In genomic region chr11:102087081-102087751, GRCm38 (mm10) we compare ENCODE assay signal across 8 mouse cellular contexts. TPM values are rescaled to one million over a fixed set of nuclear protein-coding genes. Genes with fewer than 3 reads are reported as not detected.
DNase-seq lines count a peak whose midpoint lies in the region; ATAC-seq lines count a peak whose summit lies in the region.

No protein-coding gene starts in this region.

- H3K4me2 ChIP-seq in hindbrain, embryonic 11.5 days (replicated peaks; ENCODE audit: low read depth, low read length) = peak overlapping the region; percentile 86
- H3K4me2 ChIP-seq in lung, embryonic 16.5 days (ENCODE audit: low read depth, low read length) = peak overlapping the region; percentile 94

- H3K27me3 ChIP-seq in hindbrain, embryonic 11.5 days (ENCODE audit: control insufficient read depth, insufficient read depth, low read length) = 0 out of 2 replicates have a peak, but pooled peaks cover 2% of the 10 kb centered on the region
- no peaks in the 10 kb centered on the region for H3K27me3 ChIP-seq in lung, embryonic 16.5 days (ENCODE audit: control insufficient read depth, insufficient read depth, low read depth, low read length)

- H3K27ac ChIP-seq in hindbrain, embryonic 11.5 days (ENCODE audit: low read depth, low read length) = peak overlapping the region; percentile 88
- peak overlapping the region; percentile 85 for H3K27ac ChIP-seq in lung, embryonic 16.5 days (ENCODE audit: low read length)

- no peaks in the 10 kb centered on the region for H3K36me3 ChIP-seq in hindbrain, embryonic 11.5 days (ENCODE audit: control insufficient read depth, insufficient read depth, low read length)
- no peaks in the 10 kb centered on the region for H3K36me3 ChIP-seq in lung, embryonic 16.5 days (ENCODE audit: control insufficient read depth, insufficient read depth, low read length)

- ATAC-seq in frontal cortex, adult (ENCODE audit: low TSS enrichment) = peak; percentile 43
- peak; percentile 85 for ATAC-seq in hindbrain, embryonic 11.5 days (ENCODE audit: low FRiP score)
- peak; percentile 79 for ATAC-seq in lung, embryonic 16.5 days (ENCODE audit: low read depth)

- peak overlapping the region; percentile 62 for H3K9ac ChIP-seq in hindbrain, embryonic 11.5 days (ENCODE audit: low read depth, low read length)
- peak overlapping the region; percentile 68 for H3K9ac ChIP-seq in lung, embryonic 16.5 days (ENCODE audit: low read length)

- H3K4me3 ChIP-seq in hindbrain, embryonic 11.5 days (ENCODE audit: low read depth, low read length) = peak overlapping the region; percentile 65
- H3K4me3 ChIP-seq in lung, embryonic 16.5 days (ENCODE audit: low read length) = peak overlapping the region; percentile 57

- WGBS in hindbrain, embryonic 11.5 days = under 1% methylated on average over 39 of the region's 39 CpGs
- WGBS in lung, embryonic 16.5 days = 0% methylated on average over 39 of the region's 39 CpGs

- H3K9me3 ChIP-seq in hindbrain, embryonic 11.5 days (ENCODE audit: control insufficient read depth, low read length) = no peaks in the 10 kb centered on the region
- no peaks in the 10 kb centered on the region for H3K9me3 ChIP-seq in lung, embryonic 16.5 days (ENCODE audit: control insufficient read depth, low read length)

- peaks cover 17% of the 10 kb centered on the region for H3K4me1 ChIP-seq in hindbrain, embryonic 11.5 days (replicated peaks; ENCODE audit: control insufficient read depth, insufficient read depth, low read length)
- peaks cover 14% of the 10 kb centered on the region for H3K4me1 ChIP-seq in lung, embryonic 16.5 days (replicated peaks; ENCODE audit: control insufficient read depth, insufficient read depth, low read length)

- peak; percentile 94 for DNase-seq in Muller cell, postnatal 12 days (ENCODE audit: inconsistent ontology term)
- peak; percentile 80 for DNase-seq in cerebellum, adult 9-11 months
- peak; percentile 96 for DNase-seq in hindbrain, embryonic 11.5 days (ENCODE audit: low spot score)
- peak; percentile 84 to 89 for DNase-seq in layer of hippocampus, postnatal 10 days (ENCODE audit: low spot score in 2 of 2)
- peak; percentile 41 for DNase-seq in ovary, postnatal 10 days (ENCODE audit: low spot score)
- peak; percentile 10 to 31 for DNase-seq in thymus, postnatal 10 days (ENCODE audit: low spot score in 2 of 2)

RNA-seq across cellular contexts. Expression of gene Mpp2, which starts 1.1 kb away (rescaled TPM):
- polyA plus RNA-seq in hindbrain, embryonic 11.5 days (2014; fragmentation: Nextera tagmentation; extraction: Ambion mirVana) = 9.8 and 11.7 TPM in 2 replicates
- 100 to 1,000 TPM; 103 to 110 TPM for total RNA-seq in layer of hippocampus, postnatal 10 days (2021)
- polyA plus RNA-seq in lung, embryonic 16.5 days (2015; fragmentation: Nextera tagmentation; extraction: Ambion mirVana) = 6.1 and 6.4 TPM in 2 replicates

RNA-seq across cellular contexts. Expression of gene Ppy, which starts 13.9 kb away (rescaled TPM):
- polyA plus RNA-seq in hindbrain, embryonic 11.5 days (2014; fragmentation: Nextera tagmentation; extraction: Ambion mirVana) = not detected in 2 replicates
- not detected for total RNA-seq in layer of hippocampus, postnatal 10 days (2021)
- not detected in 2 replicates for polyA plus RNA-seq in lung, embryonic 16.5 days (2015; fragmentation: Nextera tagmentation; extraction: Ambion mirVana)

RNA-seq across cellular contexts. Expression of gene Pyy, which starts 20.4 kb away (rescaled TPM):
- 1.7 and 2.7 TPM in 2 replicates for polyA plus RNA-seq in hindbrain, embryonic 11.5 days (2014; fragmentation: Nextera tagmentation; extraction: Ambion mirVana)
- not detected for total RNA-seq in layer of hippocampus, postnatal 10 days (2021)
- not detected in 2 replicates for polyA plus RNA-seq in lung, embryonic 16.5 days (2015; fragmentation: Nextera tagmentation; extraction: Ambion mirVana)

RNA-seq across cellular contexts. Expression of gene Cd300lg, which starts 45.9 kb away (rescaled TPM):
- polyA plus RNA-seq in hindbrain, embryonic 11.5 days (2014; fragmentation: Nextera tagmentation; extraction: Ambion mirVana) = 0.09 and 0.13 TPM in 2 replicates
- total RNA-seq in layer of hippocampus, postnatal 10 days (2021) = under 1 TPM in 1 of 2 experiments, not detected in 1; 0.14 TPM
- polyA plus RNA-seq in lung, embryonic 16.5 days (2015; fragmentation: Nextera tagmentation; extraction: Ambion mirVana) = 0.74 and 1.1 TPM in 2 replicates

RNA-seq across cellular contexts. Expression of gene Nags, which starts 58.1 kb away (rescaled TPM):
- polyA plus RNA-seq in hindbrain, embryonic 11.5 days (2014; fragmentation: Nextera tagmentation; extraction: Ambion mirVana) = 0.14 TPM in 1 of 2 replicates, not detected in the other
- not detected for total RNA-seq in layer of hippocampus, postnatal 10 days (2021)
- 0.73 and 1.5 TPM in 2 replicates for polyA plus RNA-seq in lung, embryonic 16.5 days (2015; fragmentation: Nextera tagmentation; extraction: Ambion mirVana)

Comparison
In these comparisons a context has a peak if more than half of its experiments do, and no peak if none do; other contexts are left out.
1. Peak in every context shown above with its lines: DNase-seq, ATAC-seq, H3K4me3 ChIP-seq and H3K27ac ChIP-seq.
2. DNase-seq: peak in every context shown above with its lines; median percentile 96 in hindbrain, embryonic 11.5 days; 94 in Muller cell, postnatal 12 days; 86 in layer of hippocampus, postnatal 10 days; 80 in cerebellum, adult 9-11 months; 41 in ovary, postnatal 10 days; 20 in thymus, postnatal 10 days.